Mouse (Mus musculus): ENCODE measurements at regions not wholly inside any gene's neighbourhood (a gene's known extent, or its start where the extent isn't known, plus 50 kb on each side); places are given as distances from the start of the nearest gene placed in this dataset.

GRCm38 (mm10) chr8:18175544-18176092, 802.4 kb downstream of the Defb40 start:
- H3K4me2 ChIP-seq, result no peak overlapping the region
- H3K9me3 ChIP-seq (ENCODE audit: control insufficient read depth, low read length), result no peaks in the 10 kb centered on the region
- 82% methylated on average over 7 of the region's 7 CpGs for WGBS
- DNase-seq (ENCODE audit: low spot score, missing footprints) (no peak), ATAC-seq (ENCODE audit: low FRiP score) (no peak)
- no peak overlapping the region for H3K4me3 ChIP-seq (ENCODE audit: low read depth, low read length)
- H3K9ac ChIP-seq (ENCODE audit: low read length), result no peak overlapping the region
- no peaks in the 10 kb centered on the region for H3K4me1 ChIP-seq (ENCODE audit: control insufficient read depth, insufficient read depth, low read length)
- no peak overlapping the region for H3K27ac ChIP-seq (ENCODE audit: low read depth, low read length)
- H3K27me3 ChIP-seq (ENCODE audit: control insufficient read depth, insufficient read depth, low read length), result no peaks in the 10 kb centered on the region
- no peaks in the 10 kb centered on the region for H3K36me3 ChIP-seq (ENCODE audit: control insufficient read depth, insufficient read depth, low read length)

- WGBS, result 50% methylated on average over 6 of the region's 6 CpGs
- H3K9me3 ChIP-seq (ENCODE audit: control insufficient read depth, low read length), result no peaks in the 10 kb centered on the region
- no peaks in the 10 kb centered on the region for H3K4me1 ChIP-seq (ENCODE audit: control insufficient read depth, insufficient read depth, low read length)
- DNase-seq (ENCODE audit: low spot score, missing footprints) (no peak), ATAC-seq (ENCODE audit: low FRiP score) (peak; percentile 74)
- no peak overlapping the region for H3K9ac ChIP-seq (ENCODE audit: low read length)
- H3K36me3 ChIP-seq (ENCODE audit: control insufficient read depth, insufficient read depth, low read length), result no peaks in the 10 kb centered on the region
- H3K4me2 ChIP-seq, result no peak overlapping the region
- H3K27me3 ChIP-seq (ENCODE audit: control insufficient read depth, insufficient read depth, low read length), result no peaks in the 10 kb centered on the region
- H3K4me3 ChIP-seq (ENCODE audit: low read depth, low read length), result no peak overlapping the region
- H3K27ac ChIP-seq (ENCODE audit: low read depth, low read length), result no peak overlapping the region
Observed at GRCm38 (mm10) chr8:18158619-18159018, 819.4 kb downstream of the Defb40 start.

- no peaks in the 10 kb centered on the region for H3K9me3 ChIP-seq (ENCODE audit: control insufficient read depth, low read length)
- H3K27ac ChIP-seq (ENCODE audit: low read depth, low read length), result no peak overlapping the region
- no peak overlapping the region for H3K9ac ChIP-seq (ENCODE audit: low read length)
- ATAC-seq (ENCODE audit: low FRiP score), result no peak
- 82% methylated on average over 5 of the region's 5 CpGs for WGBS
- no peaks in the 10 kb centered on the region for H3K36me3 ChIP-seq (ENCODE audit: control insufficient read depth, insufficient read depth, low read length)
- H3K4me2 ChIP-seq, result no peak overlapping the region
- DNase-seq (ENCODE audit: low spot score, missing footprints), result no peak
- H3K4me3 ChIP-seq (ENCODE audit: low read depth, low read length), result no peak overlapping the region
- H3K4me1 ChIP-seq (ENCODE audit: control insufficient read depth, insufficient read depth, low read length), result no peaks in the 10 kb centered on the region
- H3K27me3 ChIP-seq (ENCODE audit: control insufficient read depth, insufficient read depth, low read length), result no peaks in the 10 kb centered on the region
Observed at GRCm38 (mm10) chr8:18115333-18116044, 862.6 kb downstream of the Defb40 start.

- Histone ChIP-seq H3K27me3 (ENCODE audit: control insufficient read depth, insufficient read depth, low read length) (no peaks in the 10 kb centered on the region), H3K9me3 (ENCODE audit: control insufficient read depth, low read length) (no peaks in the 10 kb centered on the region), H3K4me1 (ENCODE audit: control insufficient read depth, insufficient read depth, low read length) (no peaks in the 10 kb centered on the region), H3K9ac (ENCODE audit: low read length) (no peak overlapping the region), H3K36me3 (ENCODE audit: control insufficient read depth, insufficient read depth, low read length) (no peaks in the 10 kb centered on the region), H3K27ac (ENCODE audit: low read depth, low read length) (no peak overlapping the region), H3K4me2 (no peak overlapping the region), H3K4me3 (ENCODE audit: low read depth, low read length) (no peak overlapping the region)
- ATAC-seq (ENCODE audit: low FRiP score) (no peak), DNase-seq (ENCODE audit: low spot score, missing footprints) (no peak)
- WGBS, result 72% methylated on average over 5 of the region's 5 CpGs
Observed at GRCm38 (mm10) chr8:18113262-18113661, 864.8 kb downstream of the Defb40 start.

GRCm38 (mm10) chr8:18109480-18109879, 868.6 kb downstream of the Defb40 start:
- H3K36me3 ChIP-seq (ENCODE audit: control insufficient read depth, insufficient read depth, low read length), result no peaks in the 10 kb centered on the region
- H3K27me3 ChIP-seq (ENCODE audit: control insufficient read depth, insufficient read depth, low read length), result no peaks in the 10 kb centered on the region
- H3K4me1 ChIP-seq (ENCODE audit: control insufficient read depth, insufficient read depth, low read length), result no peaks in the 10 kb centered on the region
- DNase-seq (ENCODE audit: low spot score, missing footprints) (no peak), ATAC-seq (ENCODE audit: low FRiP score) (no peak)
- H3K9me3 ChIP-seq (ENCODE audit: control insufficient read depth, low read length), result no peaks in the 10 kb centered on the region
- 88% methylated on average over 2 of the region's 2 CpGs for WGBS
- H3K4me3 ChIP-seq (ENCODE audit: low read depth, low read length), result no peak overlapping the region
- H3K4me2 ChIP-seq, result no peak overlapping the region
- no peak overlapping the region for H3K27ac ChIP-seq (ENCODE audit: low read depth, low read length)
- no peak overlapping the region for H3K9ac ChIP-seq (ENCODE audit: low read length)

- H3K27me3 ChIP-seq (ENCODE audit: control insufficient read depth, insufficient read depth, low read length), result no peaks in the 10 kb centered on the region
- H3K4me1 ChIP-seq (ENCODE audit: control insufficient read depth, insufficient read depth, low read length), result no peaks in the 10 kb centered on the region
- no peak overlapping the region for H3K4me3 ChIP-seq (ENCODE audit: low read depth, low read length)
- no peaks in the 10 kb centered on the region for H3K36me3 ChIP-seq (ENCODE audit: control insufficient read depth, insufficient read depth, low read length)
- no peaks in the 10 kb centered on the region for H3K9me3 ChIP-seq (ENCODE audit: control insufficient read depth, low read length)
- ATAC-seq (ENCODE audit: low FRiP score) (no peak), DNase-seq (ENCODE audit: low spot score, missing footprints) (no peak)
- H3K27ac ChIP-seq (ENCODE audit: low read depth, low read length), result no peak overlapping the region
- 56% methylated on average over 2 of the region's 2 CpGs for WGBS
- H3K9ac ChIP-seq (ENCODE audit: low read length), result no peak overlapping the region
- H3K4me2 ChIP-seq, result no peak overlapping the region
Observed at GRCm38 (mm10) chr8:18106827-18107226, 871.2 kb downstream of the Defb40 start.

- H3K27ac ChIP-seq (ENCODE audit: low read depth, low read length), result no peak overlapping the region
- H3K4me1 ChIP-seq (ENCODE audit: control insufficient read depth, insufficient read depth, low read length), result no peaks in the 10 kb centered on the region
- no peaks in the 10 kb centered on the region for H3K9me3 ChIP-seq (ENCODE audit: control insufficient read depth, low read length)
- ATAC-seq (ENCODE audit: low FRiP score) (no peak), DNase-seq (ENCODE audit: low spot score, missing footprints) (no peak)
- 85% methylated on average over 3 of the region's 3 CpGs for WGBS
- H3K4me2 ChIP-seq, result no peak overlapping the region
- H3K4me3 ChIP-seq (ENCODE audit: low read depth, low read length), result no peak overlapping the region
- H3K36me3 ChIP-seq (ENCODE audit: control insufficient read depth, insufficient read depth, low read length), result no peaks in the 10 kb centered on the region
- H3K9ac ChIP-seq (ENCODE audit: low read length), result no peak overlapping the region
- no peaks in the 10 kb centered on the region for H3K27me3 ChIP-seq (ENCODE audit: control insufficient read depth, insufficient read depth, low read length)
Observed at GRCm38 (mm10) chr8:18065456-18065855, 912.6 kb downstream of the Defb40 start.

GRCm38 (mm10) chr8:18059526-18059925, 918.5 kb downstream of the Defb40 start:
- no peaks in the 10 kb centered on the region for H3K27me3 ChIP-seq (ENCODE audit: control insufficient read depth, insufficient read depth, low read length)
- no peaks in the 10 kb centered on the region for H3K4me1 ChIP-seq (ENCODE audit: control insufficient read depth, insufficient read depth, low read length)
- no peak overlapping the region for H3K27ac ChIP-seq (ENCODE audit: low read depth, low read length)
- no peaks in the 10 kb centered on the region for H3K36me3 ChIP-seq (ENCODE audit: control insufficient read depth, insufficient read depth, low read length)
- no peak overlapping the region for H3K4me2 ChIP-seq
- no peak for ATAC-seq (ENCODE audit: low FRiP score)
- H3K9ac ChIP-seq (ENCODE audit: low read length), result no peak overlapping the region
- H3K4me3 ChIP-seq (ENCODE audit: low read depth, low read length), result no peak overlapping the region
- WGBS, result 82% methylated on average over 2 of the region's 2 CpGs
- DNase-seq (ENCODE audit: low spot score, missing footprints), result no peak
- no peaks in the 10 kb centered on the region for H3K9me3 ChIP-seq (ENCODE audit: control insufficient read depth, low read length)

GRCm38 (mm10) chr8:18021196-18021595, 956.9 kb downstream of the Defb40 start:
- no peaks in the 10 kb centered on the region for H3K36me3 ChIP-seq (ENCODE audit: control insufficient read depth, insufficient read depth, low read length)
- H3K27ac ChIP-seq (ENCODE audit: low read depth, low read length), result no peak overlapping the region
- DNase-seq (ENCODE audit: low spot score, missing footprints) (no peak), ATAC-seq (ENCODE audit: low FRiP score) (no peak)
- 81% methylated on average over 2 of the region's 2 CpGs for WGBS
- no peak overlapping the region for H3K4me2 ChIP-seq
- H3K27me3 ChIP-seq (ENCODE audit: control insufficient read depth, insufficient read depth, low read length), result no peaks in the 10 kb centered on the region
- H3K9ac ChIP-seq (ENCODE audit: low read length), result no peak overlapping the region
- H3K4me1 ChIP-seq (ENCODE audit: control insufficient read depth, insufficient read depth, low read length), result no peaks in the 10 kb centered on the region
- no peak overlapping the region for H3K4me3 ChIP-seq (ENCODE audit: low read depth, low read length)
- no peaks in the 10 kb centered on the region for H3K9me3 ChIP-seq (ENCODE audit: control insufficient read depth, low read length)
